Mouse (Mus musculus) megakaryocyte, embryonic 14.5 days (primary cell): ENCODE measurements around the gene Timp3.

ENCODE experiments used
- FLI1 ChIP-seq: IDR thresholded peaks from 2 replicates; pipeline ENCODE4 v1.6.1; 2012; ENCODE audit warnings: low read length, inconsistent platforms, mixed read lengths
- GATA1 ChIP-seq: IDR thresholded peaks from 3 replicates; pipeline ENCODE4 v1.6.1; 2012; ENCODE audit warnings: mixed read lengths, low read length, inconsistent platforms, borderline replicate concordance

DNA sequence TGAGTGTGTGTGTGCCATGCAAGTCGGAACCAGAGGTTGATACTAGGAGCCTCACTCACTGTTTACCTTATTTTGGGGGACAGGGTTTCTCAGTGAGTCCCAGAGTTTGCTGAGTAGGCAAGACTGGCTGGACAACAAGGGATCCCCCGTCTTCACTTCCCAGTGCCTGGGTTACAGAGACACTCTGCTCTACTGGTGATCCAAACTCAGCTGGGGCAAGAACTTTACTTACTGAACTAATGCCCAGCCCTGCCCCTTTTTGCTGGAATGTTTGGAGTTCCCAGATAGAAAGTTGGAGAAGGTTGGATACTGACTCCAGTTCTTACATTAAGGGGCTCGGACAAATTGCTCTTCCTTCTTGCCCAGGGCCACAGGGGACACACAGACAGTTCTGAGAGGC lies 89.2 kb downstream of the Timp3 start:
- TF ChIP-seq GATA1 (no peak), FLI1 (no peak)
